Mouse (Mus musculus): ENCODE measurements at regions not wholly inside any gene's neighbourhood (a gene's known extent, or its start where the extent isn't known, plus 50 kb on each side); places are given as distances from the start of the nearest gene placed in this dataset.

- TF ChIP-seq CTCF (IDR thresholded peaks at IDR 0.05) (peak; percentile 56), EP300 (IDR thresholded peaks at IDR 0.05) (no peak)
Observed at GRCm38 (mm10) chr13:106721167-106721566, 215.6 kb downstream of the Ipo11 start.
